Mouse (Mus musculus) G1E (cell line): ENCODE data around the gene Lpar2. TPM values are rescaled to one million over a fixed set of nuclear protein-coding genes. Genes with fewer than 3 reads are reported as not detected.

Experiments
- ATAC-seq: 2 replicates; pipeline ENCODE4 v1.8.0; 2016; ENCODE audit warnings: mild to moderate bottlenecking; ENCODE audit not compliant: insufficient number of reproducible peaks, poor library complexity, low FRiP score, severe bottlenecking; ENCODE audit errors: extremely low read depth
- DNase-seq: peaks from one replicate; pipeline ENCODE4 v3.0.0; 2012; ENCODE audit warnings: low spot score
- H3K27me3 ChIP-seq: 2 replicates; pipeline ENCODE4 v1.6.1; 2012; ENCODE audit warnings: mild to moderate bottlenecking, low read length, inconsistent platforms; ENCODE audit not compliant: insufficient read depth
- H3K36me3 ChIP-seq: replicated peaks from 2 replicates; pipeline ENCODE3; 2012; ENCODE audit warnings: mild to moderate bottlenecking, inconsistent platforms
- H3K4me1 ChIP-seq: 2 replicates; pipeline ENCODE4 v1.6.1; 2012; ENCODE audit warnings: low read depth, low read length, inconsistent platforms, mixed read lengths; ENCODE audit not compliant: insufficient read depth
- H3K4me3 ChIP-seq: 2 replicates; pipeline ENCODE4 v1.5.1; 2012; ENCODE audit warnings: low read depth, mild to moderate bottlenecking, inconsistent platforms, low read length, moderate library complexity, mixed read lengths
- H3K9me3 ChIP-seq: replicated peaks from 2 replicates; pipeline ENCODE4 v1.6.1; 2012; ENCODE audit warnings: inconsistent platforms
- CTCF ChIP-seq: IDR thresholded peaks from 2 replicates; pipeline ENCODE4 v1.5.1; 2012; ENCODE audit warnings: low read depth, low read length, inconsistent platforms, mixed read lengths
- GATA1 ChIP-seq: IDR thresholded peaks from 2 replicates; pipeline ENCODE4 v1.6.1; 2012; ENCODE audit warnings: borderline replicate concordance, low read length, inconsistent platforms, mixed read lengths
- GATA2 ChIP-seq: IDR thresholded peaks from 2 replicates; pipeline ENCODE4 v1.6.1; 2012; ENCODE audit warnings: low read depth, low read length, inconsistent platforms, borderline replicate concordance
- POLR2AphosphoS5 ChIP-seq: IDR thresholded peaks from 2 replicates; pipeline ENCODE4 v1.6.1; 2012; ENCODE audit warnings: low read depth, low read length, inconsistent platforms; ENCODE audit not compliant: insufficient replicate concordance
- TAL1 ChIP-seq: conservative IDR thresholded peaks from 2 replicates; pipeline ENCODE4 v1.6.1; 2012; ENCODE audit warnings: low read depth, low read length, inconsistent platforms, mixed read lengths
- polyA plus RNA-seq: library from polyadenylated mRNA; stranded (reverse); fragments of >175 nt; gene quantifications from 2 replicates; pipeline ENCODE4 v1.2.3, GENCODE M21; 2012
- total RNA-seq, 2 experiments: library from RNA; stranded (forward) in 1 of 2; stranded (reverse) in 1 of 2; fragments of 200-1000 nt in 1 of 2; fragments of >200 nt in 1 of 2; fragmentation: Nextera tagmentation in 1 of 2; gene quantifications; 2 replicates each; pipeline ENCODE4 v1.2.3; 2014 to 2017

Lpar2 gene
- total RNA-seq (2014; fragmentation: Nextera tagmentation): 2.5 and 4.3 TPM in 2 replicates
- total RNA-seq (2017): 1.5 and 1.8 TPM in 2 replicates
- polyA plus RNA-seq: 0.65 and 0.69 TPM in 2 replicates

DNA sequence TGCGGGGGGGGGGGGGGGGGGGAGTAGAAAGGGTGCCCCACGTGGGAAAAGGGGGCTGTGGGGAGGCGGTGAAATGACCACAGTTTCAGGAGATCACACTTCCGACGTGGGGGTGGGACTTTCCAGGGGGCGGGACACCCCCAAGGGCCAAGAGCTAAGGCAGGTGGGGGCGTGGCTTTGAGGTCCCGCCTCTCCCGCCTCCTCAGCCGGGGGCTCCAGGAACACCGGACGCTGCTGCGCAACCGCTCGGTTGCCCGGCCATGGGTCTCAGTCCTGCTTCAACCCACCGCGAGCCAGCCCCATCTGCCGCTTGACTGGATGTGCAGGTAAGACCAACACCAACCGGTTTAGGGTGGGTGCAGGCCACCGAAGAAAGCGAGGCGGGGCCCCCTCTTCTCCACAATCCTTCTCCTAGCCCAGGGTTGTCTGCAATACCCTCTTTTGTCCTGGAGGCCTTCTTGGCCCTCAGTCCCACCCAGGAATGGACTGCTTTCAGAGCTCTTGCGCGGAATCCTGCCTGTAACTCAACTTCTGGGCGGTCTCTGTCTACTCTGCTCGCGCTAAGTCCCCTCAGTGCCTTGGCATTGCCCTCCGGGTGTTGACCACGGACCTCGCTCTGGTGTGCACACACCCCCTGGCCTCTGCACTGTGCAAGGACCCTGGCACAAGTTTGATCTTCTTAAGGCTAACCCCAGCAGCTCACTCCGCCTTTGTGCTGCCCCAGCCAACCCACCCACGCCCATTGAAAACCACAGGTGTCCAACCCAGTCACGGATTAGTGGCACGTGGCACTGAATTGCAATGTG lies at the start of gene Lpar2:
TSS of gene Lpar2 (plus strand) at position 44 of the 806 bp plus-strand sequence.
- peaks cover 6% of the 10 kb centered on the region; the same call in 1 of the 2 replicates for H3K27me3 ChIP-seq
- peak within 1 kb of the TSS; percentile 75 for H3K4me3 ChIP-seq
- ATAC-seq (peak; percentile 17; the same call in 1 of the 2 replicates), DNase-seq (peak; percentile 86)
- TF ChIP-seq CTCF (no peak), GATA1 (no peak), POLR2AphosphoS5 (no peak)
- H3K9me3 ChIP-seq: no peaks in the 10 kb centered on the region
- H3K36me3 ChIP-seq: peaks cover 70% of the 10 kb centered on the region
- H3K4me1 ChIP-seq: peaks cover 31% of the 10 kb centered on the region

DNA sequence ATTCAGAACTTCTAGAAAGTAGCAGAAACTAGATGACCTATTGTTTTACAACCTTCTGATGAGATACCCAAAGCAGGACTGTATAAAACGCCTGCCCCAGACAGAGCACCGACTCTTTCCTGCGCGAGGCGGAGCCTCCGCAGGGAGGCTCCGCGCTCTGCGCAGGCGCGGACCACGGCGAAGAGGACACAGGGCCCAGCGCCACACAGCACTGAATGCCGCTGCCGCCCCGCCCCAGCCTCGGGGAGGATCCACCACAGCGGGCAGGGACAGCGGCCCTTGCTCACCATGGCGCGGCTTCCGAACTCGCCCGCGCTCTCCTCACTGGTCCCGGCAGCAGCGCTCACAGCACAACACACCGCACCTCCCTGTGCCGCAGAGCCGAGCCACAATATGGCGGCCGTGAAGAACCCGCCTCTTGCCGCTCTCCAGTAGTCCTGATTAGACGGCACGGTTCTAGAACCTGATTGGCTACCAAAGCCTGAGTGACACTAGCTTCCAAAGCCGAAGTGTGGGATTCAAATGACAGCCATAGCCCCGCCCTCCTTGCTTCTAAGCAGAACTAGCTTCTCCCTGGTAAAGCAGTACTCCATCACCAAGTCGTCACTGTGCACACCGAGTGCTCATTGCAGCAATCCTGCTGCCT lies 47.6 kb upstream of the Lpar2 start, which contains the start of gene Gm20422:
TSS of gene Gm20422 (minus strand) at position 384 of the 646 bp plus-strand sequence.
- DNase-seq (peak; percentile 93), ATAC-seq (peak; percentile 99)
- H3K4me3 ChIP-seq: peak within 1 kb of the TSS; percentile 97
- H3K9me3 ChIP-seq: peaks cover 3% of the 10 kb centered on the region; the same call in 1 of the 2 replicates
- H3K4me1 ChIP-seq: peaks cover 34% of the 10 kb centered on the region
- TF ChIP-seq GATA2 (no peak), GATA1 (no peak), POLR2AphosphoS5 (no peak), TAL1 (no peak), CTCF (no peak)
- H3K27me3 ChIP-seq: no peaks in the 10 kb centered on the region
- peaks cover 39% of the 10 kb centered on the region for H3K36me3 ChIP-seq

DNA sequence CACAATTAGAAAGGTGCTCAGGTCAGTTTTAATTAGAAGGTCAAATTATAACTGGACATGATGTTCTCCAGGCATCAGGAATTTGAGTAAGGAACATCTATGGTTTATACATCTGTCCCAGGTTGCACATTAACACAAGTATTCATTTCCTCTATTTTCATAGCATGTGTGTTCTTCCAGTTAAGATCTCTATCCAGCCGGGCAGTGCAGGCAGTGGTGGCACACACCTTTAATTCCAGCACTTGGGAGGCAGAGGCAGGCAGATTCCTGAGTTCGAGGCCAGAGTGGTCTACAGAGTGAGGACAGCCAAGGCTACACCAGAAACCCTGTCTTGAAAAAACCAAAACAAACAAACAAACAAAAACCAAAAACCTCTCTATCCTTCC lies 47.1 kb upstream of the Lpar2 start:
- peaks cover 34% of the 10 kb centered on the region for H3K36me3 ChIP-seq
- ATAC-seq (no peak), DNase-seq (no peak)
- no peaks in the 10 kb centered on the region for H3K27me3 ChIP-seq
- 0 out of 2 replicates have a peak, but pooled peaks cover 2% of the 10 kb centered on the region for H3K9me3 ChIP-seq
- H3K4me3 ChIP-seq: peak overlapping the region; percentile 97; the same call in 1 of the 2 replicates
- no peak for TF ChIP-seq GATA1
- TF ChIP-seq POLR2AphosphoS5: no peak
- TF ChIP-seq TAL1: no peak
- no peak for TF ChIP-seq GATA2
- TF ChIP-seq CTCF: no peak
- peaks cover 34% of the 10 kb centered on the region for H3K4me1 ChIP-seq

DNA sequence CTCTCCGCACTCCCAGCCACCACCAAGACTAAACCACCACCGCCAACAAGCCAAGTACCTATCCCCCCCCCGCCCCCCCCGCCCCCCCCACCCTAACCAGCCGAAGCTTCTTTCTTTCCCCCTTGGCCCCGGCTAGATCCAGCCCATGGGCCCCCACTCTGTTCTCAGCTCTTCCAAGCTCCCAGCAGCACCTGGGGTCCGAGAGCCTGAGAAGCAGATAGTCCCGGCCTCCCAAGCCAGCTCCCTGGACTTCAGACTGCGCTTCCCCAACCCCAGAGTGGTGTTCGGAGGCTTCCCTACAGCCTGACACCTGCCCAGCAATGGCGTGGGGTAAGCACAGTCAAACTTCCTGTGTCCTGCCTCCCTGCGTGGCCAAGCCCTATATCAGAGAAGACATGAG lies 45.1 kb upstream of the Lpar2 start:
- Histone ChIP-seq H3K4me3 (no peak overlapping the region), H3K4me1 (peaks cover 28% of the 10 kb centered on the region), H3K36me3 (peaks cover 15% of the 10 kb centered on the region), H3K27me3 (no peaks in the 10 kb centered on the region), H3K9me3 (no peaks in the 10 kb centered on the region)
- no peak for ATAC-seq
- no peak for DNase-seq
- TF ChIP-seq POLR2AphosphoS5: no peak
- TF ChIP-seq GATA2: no peak
- no peak for TF ChIP-seq TAL1
- TF ChIP-seq CTCF: no peak
- TF ChIP-seq GATA1: no peak

DNA sequence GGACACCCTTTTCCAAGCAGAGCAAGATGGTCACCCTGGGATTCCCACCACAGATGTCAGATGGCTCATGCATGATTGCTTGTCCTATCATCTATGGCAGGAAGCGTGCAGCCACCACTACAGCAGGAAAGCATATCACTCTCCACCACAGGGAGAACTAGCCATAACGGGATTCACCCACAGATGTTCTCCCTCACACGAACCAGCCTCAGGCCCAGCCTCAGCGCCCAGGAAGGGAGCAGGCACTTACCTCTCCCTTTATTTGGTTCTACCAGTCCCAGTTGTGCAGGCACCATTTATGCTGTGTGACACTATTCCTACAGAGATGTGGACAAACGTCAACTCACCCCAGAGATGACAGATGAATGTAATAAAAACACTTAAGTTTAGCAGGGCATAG lies 33.1 kb upstream of the Lpar2 start:
- ATAC-seq (no peak), DNase-seq (no peak)
- peaks cover 32% of the 10 kb centered on the region for H3K4me1 ChIP-seq
- peaks cover 25% of the 10 kb centered on the region for H3K36me3 ChIP-seq
- TF ChIP-seq POLR2AphosphoS5 (no peak), GATA1 (no peak), CTCF (no peak), GATA2 (no peak), TAL1 (no peak)
- no peaks in the 10 kb centered on the region for H3K27me3 ChIP-seq
- H3K4me3 ChIP-seq: peak overlapping the region; percentile 24; the same call in 1 of the 2 replicates
- H3K9me3 ChIP-seq: no peaks in the 10 kb centered on the region

DNA sequence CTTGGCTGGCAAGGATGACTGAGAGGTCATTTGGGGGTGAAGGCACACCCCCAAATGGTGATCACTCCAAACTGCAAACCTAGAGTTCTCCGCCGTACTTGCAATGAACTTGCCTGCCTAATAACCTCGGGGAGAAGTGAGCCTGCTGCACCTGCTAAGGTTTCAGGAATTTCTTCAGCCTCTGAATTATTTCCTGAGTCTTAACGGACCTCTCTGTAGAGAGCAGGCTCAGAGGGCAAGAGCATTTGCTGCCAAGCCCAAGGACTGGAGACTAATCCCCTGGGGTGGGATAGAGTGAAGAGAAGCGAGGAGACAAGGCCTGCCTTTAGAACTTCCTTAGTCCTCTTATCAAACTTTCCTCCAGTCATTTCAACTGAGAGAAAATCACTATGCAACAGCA lies 32.5 kb upstream of the Lpar2 start:
- ATAC-seq (no peak), DNase-seq (no peak)
- TF ChIP-seq TAL1: no peak
- H3K27me3 ChIP-seq: no peaks in the 10 kb centered on the region
- peak overlapping the region; percentile 100; the same call in 1 of the 2 replicates for H3K4me3 ChIP-seq
- H3K36me3 ChIP-seq: peaks cover 32% of the 10 kb centered on the region
- H3K4me1 ChIP-seq: peaks cover 35% of the 10 kb centered on the region
- H3K9me3 ChIP-seq: no peaks in the 10 kb centered on the region

DNA sequence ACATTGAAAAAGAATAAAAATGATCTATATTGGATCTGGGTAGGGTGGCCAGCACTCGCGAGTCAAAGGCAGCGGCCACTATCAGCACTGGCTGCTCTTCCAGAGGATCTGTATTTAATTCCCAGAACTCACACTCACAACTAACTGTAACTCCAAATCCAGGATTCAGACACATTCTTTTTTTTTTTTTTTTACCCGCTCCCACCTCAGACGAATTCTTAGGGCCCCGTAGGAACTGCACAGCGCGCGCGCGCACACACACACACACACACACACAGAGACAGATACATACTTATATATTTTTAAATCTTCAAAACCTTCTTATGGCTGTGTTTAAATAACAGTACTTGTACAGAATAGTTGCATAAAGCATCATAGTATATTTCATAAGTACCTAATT lies 31.9 kb upstream of the Lpar2 start:
- DNase-seq (no peak), ATAC-seq (no peak)
- no peaks in the 10 kb centered on the region for H3K9me3 ChIP-seq
- peak overlapping the region; percentile 100 for H3K4me3 ChIP-seq
- TF ChIP-seq GATA2 (no peak), CTCF (no peak), GATA1 (no peak), POLR2AphosphoS5 (no peak), TAL1 (no peak)
- H3K36me3 ChIP-seq: peaks cover 38% of the 10 kb centered on the region
- H3K4me1 ChIP-seq: peaks cover 35% of the 10 kb centered on the region
- no peaks in the 10 kb centered on the region for H3K27me3 ChIP-seq
